Mouse (Mus musculus): ENCODE results near the gene Tmem106c.

GRCm38 (mm10) chr15:97927821-97928220 lies 36.2 kb upstream of the Tmem106c start:
- TF ChIP-seq EP300 (IDR thresholded peaks at IDR 0.05; ENCODE audit: insufficient read depth, low read depth, low read length) (no peak), CTCF (IDR thresholded peaks at IDR 0.05) (no peak)

Data from heart, adult 2 months (tissue).